Mouse (Mus musculus) liver, embryonic 12.5 days (tissue): ENCODE measurements around the gene Tmem170. TPM values are rescaled to one million over a fixed set of nuclear protein-coding genes. Genes with fewer than 3 reads are reported as not detected.

Experiments used
- ATAC-seq: fragments of 200-750 bp; cut with Nextera tagmentation; 2 replicates; pipeline ENCODE4 v1.8.0; 2017; ENCODE audit warnings: moderate number of reproducible peaks, mild to moderate bottlenecking, moderate library complexity
- H3K27ac ChIP-seq: fragments of 300-500 bp; sonication (generic); 2 replicates; pipeline ENCODE4 v1.5.1; 2016; ENCODE audit warnings: mild to moderate bottlenecking
- H3K27me3 ChIP-seq: fragments of 300-500 bp; sonication (generic); replicated peaks from 2 replicates; pipeline ENCODE4 v1.6.1; 2016; ENCODE audit warnings: mild to moderate bottlenecking, moderate library complexity
- H3K36me3 ChIP-seq: fragments of 300-500 bp; sonication (generic); 2 replicates; pipeline ENCODE4 v1.6.1; 2016; ENCODE audit warnings: mild to moderate bottlenecking, moderate library complexity
- H3K4me1 ChIP-seq: fragments of 300-500 bp; sonication (generic); 2 replicates; pipeline ENCODE4 v1.6.1; 2016
- H3K4me2 ChIP-seq: fragments of 300-500 bp; sonication (generic); 2 replicates; pipeline ENCODE4 v1.6.1; 2016; ENCODE audit warnings: mild to moderate bottlenecking, moderate library complexity
- H3K4me3 ChIP-seq: fragments of 300-500 bp; sonication (generic); 2 replicates; pipeline ENCODE4 v1.5.1; 2016; ENCODE audit warnings: mild to moderate bottlenecking, moderate library complexity
- H3K9ac ChIP-seq: fragments of 300-500 bp; sonication (generic); 2 replicates; pipeline ENCODE4 v1.6.1; 2016; ENCODE audit warnings: mild to moderate bottlenecking, moderate library complexity
- H3K9me3 ChIP-seq: fragments of 300-500 bp; sonication (generic); replicated peaks from 2 replicates; pipeline ENCODE4 v1.6.1; 2016; ENCODE audit warnings: mild to moderate bottlenecking, moderate library complexity
- WGBS: fragments of 180-500 bp; shearing (Covaris S2); methylation state at CpG from one replicate; pipeline ENCODE4 v1.1.7; 2016; ENCODE audit not compliant: insufficient replicate concordance; 5-methylcytosine and 5-hydroxymethylcytosine counted together
- polyA plus RNA-seq: library from polyadenylated mRNA; unstranded; fragments of >200 nt; fragmentation: Nextera tagmentation; extraction: Ambion mirVana; gene quantifications from 2 replicates; pipeline ENCODE4 v1.2.1, GENCODE M21; 2016

The Tmem170 gene
- polyA plus RNA-seq, 1 experiment from 2014 or later, result 6.0 TPM

- peaks cover 82% of the 10 kb centered on the region for H3K36me3 ChIP-seq
- no peak overlapping the region for H3K4me2 ChIP-seq
- WGBS, result 73% methylated on average over 5 of the region's 5 CpGs
Measured at GRCm38 (mm10) chr8:111832983-111833382, 43.6 kb downstream of the Tmem170 start.

GRCm38 (mm10) chr8:111831996-111832395 is 44.6 kb downstream of the Tmem170 start:
- WGBS, result 78% methylated on average over 4 of the region's 4 CpGs
- Histone ChIP-seq H3K27me3 (no peaks in the 10 kb centered on the region), H3K36me3 (peaks cover 78% of the 10 kb centered on the region), H3K27ac (no peak overlapping the region), H3K9ac (no peak overlapping the region), H3K4me3 (no peak overlapping the region), H3K9me3 (no peaks in the 10 kb centered on the region), H3K4me2 (no peak overlapping the region), H3K4me1 (no peaks in the 10 kb centered on the region)
- no peak for ATAC-seq

More at GRCm38 (mm10) chr8:111832983-111833382, 43.6 kb downstream of the Tmem170 start:
- Histone ChIP-seq H3K4me3 (no peak overlapping the region), H3K4me1 (no peaks in the 10 kb centered on the region), H3K27me3 (no peaks in the 10 kb centered on the region), H3K9me3 (no peaks in the 10 kb centered on the region), H3K27ac (no peak overlapping the region), H3K9ac (no peak overlapping the region)
- no peak for ATAC-seq

- Histone ChIP-seq H3K36me3 (peaks cover 85% of the 10 kb centered on the region), H3K4me1 (no peaks in the 10 kb centered on the region), H3K9ac (no peak overlapping the region), H3K9me3 (no peaks in the 10 kb centered on the region), H3K27ac (no peak overlapping the region), H3K27me3 (no peaks in the 10 kb centered on the region), H3K4me2 (no peak overlapping the region), H3K4me3 (no peak overlapping the region)
- no peak for ATAC-seq
- WGBS, result 84% methylated on average over 6 of the region's 6 CpGs
Measured at GRCm38 (mm10) chr8:111828595-111828994, 48.0 kb downstream of the Tmem170 start.

DNA sequence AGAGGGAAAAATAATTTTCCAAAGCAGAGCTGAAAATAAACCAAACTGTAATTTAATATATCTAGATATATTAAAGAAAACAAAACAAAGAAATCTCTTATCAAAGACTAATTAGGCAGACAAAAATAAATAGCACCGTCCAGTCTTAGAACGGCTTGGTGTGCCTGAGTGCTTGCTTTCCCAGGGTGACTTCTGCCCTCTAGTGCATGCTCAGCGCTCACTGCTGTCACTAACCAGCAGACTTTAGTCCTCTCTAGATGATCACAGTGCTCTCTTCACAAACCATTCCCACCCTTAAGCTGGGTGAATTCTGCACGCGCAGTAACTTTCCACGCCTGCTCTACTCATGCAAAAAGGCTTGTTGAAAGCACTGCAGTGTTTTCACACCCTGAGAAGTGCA is 51.3 kb downstream of the Tmem170 start:
- peaks cover 9% of the 10 kb centered on the region for H3K27me3 ChIP-seq
- no peak overlapping the region for H3K27ac ChIP-seq
- H3K36me3 ChIP-seq, result peaks cover 86% of the 10 kb centered on the region
- no peaks in the 10 kb centered on the region for H3K4me1 ChIP-seq
- H3K4me3 ChIP-seq, result no peak overlapping the region
- H3K9me3 ChIP-seq, result no peaks in the 10 kb centered on the region
- ATAC-seq, result no peak
- no peak overlapping the region for H3K4me2 ChIP-seq
- H3K9ac ChIP-seq, result no peak overlapping the region
- WGBS, result 78% methylated on average over 6 of the region's 6 CpGs

- Histone ChIP-seq H3K4me1 (no peaks in the 10 kb centered on the region), H3K9me3 (no peaks in the 10 kb centered on the region), H3K36me3 (peaks cover 86% of the 10 kb centered on the region), H3K9ac (no peak overlapping the region), H3K27me3 (peaks cover 9% of the 10 kb centered on the region), H3K4me2 (no peak overlapping the region), H3K27ac (no peak overlapping the region), H3K4me3 (no peak overlapping the region)
- 82% methylated on average over 5 of the region's 5 CpGs for WGBS
- no peak for ATAC-seq
Measured at GRCm38 (mm10) chr8:111824334-111824733, 52.2 kb downstream of the Tmem170 start.

DNA sequence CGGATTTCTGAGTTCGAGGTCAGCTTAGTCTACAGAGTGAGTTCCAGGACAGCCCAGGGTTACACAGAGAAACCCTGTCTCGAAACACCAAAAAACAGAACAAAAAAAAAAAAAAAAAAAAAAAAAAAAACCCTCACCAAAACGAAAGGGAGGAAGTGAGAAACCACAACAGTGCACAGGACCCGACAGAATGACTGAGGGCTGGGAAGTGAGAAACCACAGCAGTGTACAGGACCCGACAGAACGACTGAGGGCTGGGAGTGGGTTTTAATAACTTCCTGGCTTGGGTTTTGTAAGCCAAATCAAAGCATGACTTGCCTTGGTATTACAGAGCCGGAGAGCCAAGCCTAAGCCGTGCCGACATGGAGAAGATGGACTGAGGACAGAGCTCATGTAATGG is 55.4 kb downstream of the Tmem170 start:
- Histone ChIP-seq H3K27ac (no peak overlapping the region), H3K4me2 (no peak overlapping the region), H3K9me3 (no peaks in the 10 kb centered on the region), H3K9ac (no peak overlapping the region), H3K36me3 (peaks cover 81% of the 10 kb centered on the region), H3K4me1 (no peaks in the 10 kb centered on the region), H3K27me3 (peaks cover 9% of the 10 kb centered on the region), H3K4me3 (no peak overlapping the region)
- 37% methylated on average over 10 of the region's 10 CpGs for WGBS
- ATAC-seq, result no peak

DNA sequence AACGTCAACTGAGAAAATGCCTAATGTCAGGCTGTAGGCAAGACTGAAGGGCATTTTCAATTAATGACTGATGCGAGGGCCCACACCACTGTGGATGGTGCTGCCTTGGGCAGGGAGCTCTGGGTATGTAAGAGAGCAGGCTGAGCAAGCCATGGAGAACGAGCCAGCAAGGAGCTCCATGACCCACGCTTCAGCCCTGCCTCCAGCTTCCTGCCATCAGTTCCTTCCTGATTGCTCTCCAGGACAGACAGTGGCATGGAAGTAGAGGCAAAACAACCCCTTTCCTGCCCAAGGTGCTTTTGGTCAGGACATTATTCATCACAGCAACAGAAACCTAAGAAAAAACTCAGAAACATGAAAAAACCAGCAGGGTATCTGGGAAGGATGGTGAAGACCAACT is 55.9 kb downstream of the Tmem170 start:
- H3K36me3 ChIP-seq, result peaks cover 83% of the 10 kb centered on the region
- 58% methylated on average over 4 of the region's 4 CpGs for WGBS
- H3K4me1 ChIP-seq, result no peaks in the 10 kb centered on the region
- no peak overlapping the region for H3K4me2 ChIP-seq
- H3K27me3 ChIP-seq, result peaks cover 9% of the 10 kb centered on the region
- H3K4me3 ChIP-seq, result no peak overlapping the region
- H3K9me3 ChIP-seq, result no peaks in the 10 kb centered on the region
- H3K9ac ChIP-seq, result no peak overlapping the region
- no peak for ATAC-seq
- H3K27ac ChIP-seq, result 0 out of 2 replicates have a peak overlapping the region, but pooled peaks have one; percentile 26

DNA sequence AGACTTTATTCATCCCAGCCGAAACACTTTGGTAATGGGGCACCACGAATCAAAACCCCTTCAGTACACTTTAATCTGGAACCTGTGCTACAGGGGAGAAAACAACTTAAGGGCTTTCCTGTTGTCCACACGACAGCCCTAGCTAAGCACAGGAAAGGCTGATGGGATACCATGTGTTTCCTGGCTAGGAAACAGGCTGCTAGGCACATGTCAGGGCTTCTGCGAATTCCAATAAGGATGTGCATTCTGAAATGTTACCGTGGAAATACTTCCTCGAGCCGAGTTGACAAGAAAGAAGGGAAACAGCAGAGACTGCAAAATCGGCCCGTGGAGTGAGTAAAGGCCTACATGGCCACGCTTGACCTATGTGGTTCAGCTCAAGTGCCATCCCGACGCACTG is 56.5 kb downstream of the Tmem170 start:
- Histone ChIP-seq H3K4me1 (no peaks in the 10 kb centered on the region), H3K27me3 (peaks cover 9% of the 10 kb centered on the region), H3K9ac (no peak overlapping the region), H3K36me3 (peaks cover 81% of the 10 kb centered on the region), H3K27ac (no peak overlapping the region), H3K9me3 (no peaks in the 10 kb centered on the region), H3K4me3 (no peak overlapping the region), H3K4me2 (no peak overlapping the region)
- 64% methylated on average over 12 of the region's 12 CpGs for WGBS
- ATAC-seq, result no peak

DNA sequence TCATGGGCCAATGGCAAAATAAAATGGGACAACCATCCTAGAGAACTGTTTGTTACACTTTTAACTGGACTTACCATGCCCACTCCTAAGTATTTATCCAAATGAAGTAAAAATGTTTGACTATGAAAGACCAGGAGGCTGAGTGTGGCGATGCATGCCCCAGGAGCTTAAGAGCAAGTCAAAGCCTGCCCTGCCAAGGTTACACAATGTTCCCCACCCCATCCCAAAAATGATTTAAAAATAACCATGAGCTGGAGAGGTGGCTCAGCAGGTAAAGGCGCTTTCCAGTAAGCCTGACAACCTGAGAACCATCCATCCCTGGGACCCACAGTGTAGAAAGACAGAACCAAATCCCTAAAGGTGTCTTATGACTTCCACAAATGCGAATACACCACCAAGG is 58.0 kb downstream of the Tmem170 start:
- Histone ChIP-seq H3K4me2 (no peak overlapping the region), H3K36me3 (peaks cover 79% of the 10 kb centered on the region), H3K4me1 (no peaks in the 10 kb centered on the region), H3K27me3 (peaks cover 9% of the 10 kb centered on the region), H3K9ac (no peak overlapping the region), H3K4me3 (no peak overlapping the region), H3K27ac (no peak overlapping the region), H3K9me3 (no peaks in the 10 kb centered on the region)
- 85% methylated on average over 3 of the region's 3 CpGs for WGBS
- ATAC-seq, result no peak

GRCm38 (mm10) chr8:111815078-111815477 is 61.5 kb downstream of the Tmem170 start:
- WGBS, result 75% methylated on average over 4 of the region's 4 CpGs
- Histone ChIP-seq H3K9ac (no peak overlapping the region), H3K4me3 (no peak overlapping the region), H3K27ac (no peak overlapping the region), H3K27me3 (no peaks in the 10 kb centered on the region), H3K9me3 (no peaks in the 10 kb centered on the region), H3K4me2 (no peak overlapping the region), H3K4me1 (0 out of 2 replicates have a peak, but pooled peaks cover 5% of the 10 kb centered on the region), H3K36me3 (peaks cover 71% of the 10 kb centered on the region)
- ATAC-seq, result no peak

DNA sequence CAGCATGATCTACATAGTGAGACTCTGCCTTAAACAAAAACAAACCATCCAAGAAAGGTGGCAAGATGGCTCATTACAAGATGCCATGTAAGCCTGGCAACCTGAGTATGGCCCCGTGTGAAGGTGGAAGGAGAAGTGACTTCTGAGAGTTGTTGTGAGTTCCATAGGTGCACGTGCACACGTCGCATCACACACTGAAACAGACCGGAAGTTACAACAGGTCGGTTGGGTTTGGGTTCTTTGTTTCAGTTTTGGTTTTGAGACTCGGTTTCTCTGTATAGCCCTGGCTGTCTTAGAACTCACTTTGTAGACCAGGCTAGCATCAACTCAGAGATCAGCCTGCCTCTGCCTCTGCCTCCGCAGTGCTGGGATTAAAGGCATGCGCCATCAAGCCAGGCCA is 62.7 kb downstream of the Tmem170 start:
- Histone ChIP-seq H3K9ac (no peak overlapping the region), H3K27ac (no peak overlapping the region), H3K4me1 (0 out of 2 replicates have a peak, but pooled peaks cover 5% of the 10 kb centered on the region), H3K9me3 (no peaks in the 10 kb centered on the region), H3K36me3 (peaks cover 63% of the 10 kb centered on the region), H3K4me3 (no peak overlapping the region), H3K4me2 (no peak overlapping the region), H3K27me3 (no peaks in the 10 kb centered on the region)
- no peak for ATAC-seq
- whole genome bisulfite sequencing, result 89% methylated on average over 9 of the region's 9 CpGs
